Mouse (Mus musculus) embryonic fibroblast, embryonic 13.5 days (primary cell): ENCODE results near the gene Smoc1. TPM values are rescaled to one million over a fixed set of nuclear protein-coding genes. Genes with fewer than 3 reads are reported as not detected.

Experiments
- H3K27ac ChIP-seq: 2 replicates; pipeline ENCODE4 v1.5.1; 2012; ENCODE audit warnings: low read length, control low read depth, inconsistent platforms; ENCODE audit not compliant: insufficient read depth
- H3K4me1 ChIP-seq: 2 replicates; pipeline ENCODE4 v1.6.1; 2011; ENCODE audit warnings: low read length; ENCODE audit not compliant: control insufficient read depth, insufficient read depth
- H3K4me3 ChIP-seq: 2 replicates; pipeline ENCODE4 v1.5.1; 2011; ENCODE audit warnings: mild to moderate bottlenecking, control low read depth, low read length; ENCODE audit not compliant: insufficient read depth
- CTCF ChIP-seq: IDR thresholded peaks from 2 replicates; pipeline ENCODE4 v1.5.1; 2011; ENCODE audit warnings: mild to moderate bottlenecking, control low read depth, low read length, moderate library complexity, borderline replicate concordance; ENCODE audit not compliant: insufficient read depth
- POLR2A ChIP-seq: IDR thresholded peaks from 2 replicates; pipeline ENCODE4 v1.6.1; 2011; ENCODE audit warnings: low read depth, mild to moderate bottlenecking, control low read depth, low read length, moderate library complexity
- polyA plus RNA-seq: library from polyadenylated mRNA; stranded (reverse); fragments of >200 nt; gene quantifications from 2 replicates; pipeline ENCODE4 v1.2.4, GENCODE M21; 2011; ENCODE audit warnings: low read depth; ENCODE audit not compliant: missing spikeins, insufficient read length

Smoc1 gene
- polyA plus RNA-seq, 1 experiment, result 18.0 TPM

DNA sequence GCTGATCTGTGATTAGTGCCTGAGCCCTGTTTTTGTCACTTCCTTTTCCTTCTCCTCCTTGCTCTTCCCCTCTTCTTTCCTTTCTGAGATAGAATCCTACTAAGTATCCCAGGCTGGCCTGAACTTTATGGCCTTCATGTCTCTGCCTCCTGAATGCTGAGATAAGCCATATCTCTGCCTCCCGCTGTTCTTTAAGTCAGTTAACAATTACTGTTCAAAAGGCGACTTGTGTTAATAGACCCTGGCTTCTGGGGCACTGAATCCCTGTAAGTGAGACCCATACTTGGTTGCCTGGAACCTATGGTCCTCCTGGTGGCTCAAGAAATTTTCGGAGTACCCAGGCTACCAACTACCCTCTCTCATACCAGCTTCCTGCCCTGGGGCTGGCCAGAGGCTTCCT, 48.3 kb downstream of the Smoc1 start:
- TF ChIP-seq CTCF (no peak), POLR2A (no peak)
- Histone ChIP-seq H3K4me1 (no peaks in the 10 kb centered on the region), H3K27ac (no peak overlapping the region), H3K4me3 (no peak overlapping the region)

DNA sequence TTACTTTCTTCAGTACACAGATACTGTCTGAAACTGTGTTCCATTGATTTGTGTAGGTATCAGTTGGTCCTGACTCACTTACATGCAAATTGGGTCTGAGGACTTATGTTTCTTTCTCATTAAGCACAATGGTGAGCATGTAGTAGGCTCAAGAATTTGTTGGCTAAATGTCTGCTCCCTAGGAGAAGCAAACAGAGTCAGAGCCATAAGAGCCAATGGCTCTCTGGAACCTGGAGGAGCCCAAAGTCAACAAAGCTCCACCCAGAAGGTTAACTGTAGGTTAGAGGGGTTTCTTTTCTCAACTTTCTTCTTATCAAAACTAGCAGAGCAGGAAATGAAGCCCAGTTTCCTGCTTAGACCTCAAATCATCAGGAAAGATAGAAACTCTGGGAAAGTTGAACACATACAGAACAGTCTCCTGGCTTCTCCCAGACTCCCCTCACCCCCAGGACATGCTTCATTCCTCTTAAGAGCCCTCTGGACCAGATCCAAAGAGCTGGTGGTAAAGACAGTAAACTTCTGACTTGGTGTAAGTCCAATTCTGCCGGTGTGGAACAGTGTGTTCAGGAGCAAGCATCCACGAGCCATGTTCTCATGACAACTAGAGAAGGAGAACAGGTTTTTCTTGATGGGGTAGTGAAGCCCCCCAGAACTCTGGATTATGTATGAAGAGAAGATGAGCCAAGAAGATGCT, 51.5 kb downstream of the Smoc1 start:
- no peak for TF ChIP-seq CTCF
- TF ChIP-seq POLR2A, result no peak
- Histone ChIP-seq H3K27ac (no peak overlapping the region), H3K4me1 (no peaks in the 10 kb centered on the region), H3K4me3 (no peak overlapping the region)

DNA sequence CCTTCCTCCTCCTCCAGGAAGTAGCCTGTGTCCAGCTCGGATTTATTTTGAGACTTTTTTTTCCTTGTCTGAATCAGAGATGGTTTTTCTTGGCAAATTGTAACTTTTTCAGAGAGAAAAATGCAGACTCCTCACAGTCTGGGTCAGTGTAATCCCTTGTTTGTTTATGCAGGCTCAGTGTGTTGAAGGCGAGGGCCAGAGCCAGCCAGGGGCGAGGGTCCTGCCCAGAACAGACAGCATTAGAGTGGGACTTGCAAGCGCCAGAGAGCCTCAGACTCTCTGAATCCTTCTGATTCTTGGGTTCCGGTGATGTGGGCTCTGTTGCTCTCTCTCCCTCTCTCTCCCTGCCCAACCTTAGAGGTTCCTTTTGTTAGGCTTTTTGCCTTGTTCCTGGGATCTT, 53.7 kb downstream of the Smoc1 start:
- no peak for TF ChIP-seq CTCF
- TF ChIP-seq POLR2A, result no peak
- no peak overlapping the region for H3K4me3 ChIP-seq
- H3K4me1 ChIP-seq, result no peaks in the 10 kb centered on the region
- H3K27ac ChIP-seq, result no peak overlapping the region

DNA sequence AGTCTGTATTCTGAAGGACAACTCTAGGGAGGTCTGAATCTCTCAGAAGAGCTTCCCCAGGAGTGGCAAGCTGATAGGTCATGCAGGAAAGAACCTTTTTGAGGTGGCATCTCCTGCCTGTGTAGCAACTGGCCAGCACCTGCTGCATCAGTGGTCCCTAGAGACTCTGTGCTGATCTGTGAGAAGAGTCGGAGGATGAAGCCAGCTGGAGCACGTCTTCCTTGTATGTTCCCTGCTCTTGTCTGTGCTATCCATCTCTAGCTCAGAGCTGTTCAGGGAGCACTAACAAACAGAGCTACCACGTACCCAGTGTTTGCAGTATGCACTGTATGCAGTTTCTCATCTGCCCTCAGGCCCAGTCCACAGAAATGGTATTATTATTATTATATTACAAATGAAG, 54.4 kb downstream of the Smoc1 start:
- H3K27ac ChIP-seq, result no peak overlapping the region

DNA sequence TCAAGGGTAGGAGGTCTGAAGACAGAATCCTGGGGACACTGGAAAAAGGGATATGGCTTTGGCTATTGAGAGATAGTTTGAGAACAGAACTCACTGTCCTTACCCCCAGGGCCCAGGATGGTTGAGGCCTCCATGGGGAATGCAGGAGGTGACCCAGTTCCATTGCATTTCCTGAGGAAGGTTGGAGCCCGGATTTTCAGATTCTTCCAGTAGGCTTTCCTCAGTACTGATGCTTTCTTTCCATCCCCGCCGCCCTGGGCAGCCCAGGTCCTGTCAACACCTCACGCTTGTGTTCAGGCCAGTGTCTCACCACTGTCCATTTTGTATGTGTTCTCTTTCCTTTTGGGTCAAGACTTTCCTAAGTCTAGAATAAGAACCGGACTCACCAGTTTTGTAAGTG, 56.5 kb downstream of the Smoc1 start:
- no peak overlapping the region for H3K27ac ChIP-seq
- TF ChIP-seq CTCF, result no peak
- no peak for TF ChIP-seq POLR2A
- H3K4me3 ChIP-seq, result no peak overlapping the region
- no peaks in the 10 kb centered on the region for H3K4me1 ChIP-seq

More for the DNA sequence above, 54.4 kb downstream of the Smoc1 start:
- H3K4me3 ChIP-seq, result no peak overlapping the region
- H3K4me1 ChIP-seq, result no peaks in the 10 kb centered on the region
- no peak for TF ChIP-seq POLR2A
- no peak for TF ChIP-seq CTCF

DNA sequence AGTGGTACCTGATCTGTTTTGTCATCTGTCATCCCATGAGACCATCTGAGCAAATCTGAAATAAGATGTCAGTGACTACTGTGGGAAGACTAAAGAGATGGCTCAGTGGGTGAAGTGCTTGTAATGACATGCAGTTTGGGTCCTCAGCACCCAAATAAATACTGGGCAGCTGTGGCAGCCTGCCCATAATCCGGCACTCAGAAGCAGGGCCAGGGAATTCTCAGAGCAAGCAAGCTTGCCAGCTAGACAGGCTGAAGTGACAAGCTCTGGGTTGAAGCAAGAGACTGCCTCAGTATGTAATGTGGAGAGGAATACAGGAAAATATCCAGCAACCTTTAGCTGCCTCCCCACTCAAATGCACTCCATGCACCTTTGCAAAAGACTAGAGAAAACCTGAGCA, 58.6 kb downstream of the Smoc1 start:
- H3K4me1 ChIP-seq, result no peaks in the 10 kb centered on the region
- H3K27ac ChIP-seq, result no peak overlapping the region
- no peak overlapping the region for H3K4me3 ChIP-seq
- TF ChIP-seq POLR2A, result no peak
- no peak for TF ChIP-seq CTCF

DNA sequence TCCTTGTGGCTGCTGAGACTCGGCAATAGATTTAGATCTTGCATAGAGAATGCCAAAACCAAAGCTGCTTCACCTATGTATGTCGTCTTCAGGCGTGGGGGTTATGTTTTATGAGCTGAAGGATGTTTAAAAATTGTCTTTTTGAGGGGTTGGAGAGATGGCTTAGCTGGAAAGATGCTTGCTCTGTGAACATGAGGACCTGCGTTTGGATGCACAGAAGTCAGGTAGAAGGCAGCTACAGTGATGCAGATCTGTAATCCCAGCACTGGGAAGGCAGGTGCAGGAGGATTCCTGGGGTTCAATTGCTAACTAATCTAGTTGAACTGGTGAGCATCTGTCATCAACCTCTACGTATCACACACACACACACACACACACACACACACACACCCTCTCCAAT, 61.5 kb downstream of the Smoc1 start:
- H3K27ac ChIP-seq, result no peak overlapping the region
- no peak overlapping the region for H3K4me3 ChIP-seq
- TF ChIP-seq POLR2A (no peak), CTCF (no peak)
- no peaks in the 10 kb centered on the region for H3K4me1 ChIP-seq

DNA sequence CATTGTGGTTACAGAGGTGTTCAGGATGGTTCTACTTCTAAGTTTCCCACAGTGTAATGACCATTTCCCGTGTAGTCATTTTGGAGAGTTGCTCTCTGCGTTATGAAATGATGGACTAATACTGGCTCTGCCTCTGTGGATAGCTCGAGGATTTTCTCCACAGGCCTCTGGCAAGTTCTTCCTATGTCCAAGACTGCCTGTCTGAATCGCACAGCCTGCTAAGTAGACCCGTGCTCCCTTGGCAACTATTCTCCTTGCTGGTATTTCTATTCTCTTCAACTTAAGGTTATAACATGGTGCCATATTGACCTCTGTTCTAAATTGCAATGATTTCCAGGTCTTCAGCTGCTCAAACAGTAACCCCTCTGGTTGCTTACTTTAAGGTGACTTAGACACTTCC, 65.0 kb downstream of the Smoc1 start:
- no peak for TF ChIP-seq CTCF
- no peak for TF ChIP-seq POLR2A
- no peak overlapping the region for H3K4me3 ChIP-seq

DNA sequence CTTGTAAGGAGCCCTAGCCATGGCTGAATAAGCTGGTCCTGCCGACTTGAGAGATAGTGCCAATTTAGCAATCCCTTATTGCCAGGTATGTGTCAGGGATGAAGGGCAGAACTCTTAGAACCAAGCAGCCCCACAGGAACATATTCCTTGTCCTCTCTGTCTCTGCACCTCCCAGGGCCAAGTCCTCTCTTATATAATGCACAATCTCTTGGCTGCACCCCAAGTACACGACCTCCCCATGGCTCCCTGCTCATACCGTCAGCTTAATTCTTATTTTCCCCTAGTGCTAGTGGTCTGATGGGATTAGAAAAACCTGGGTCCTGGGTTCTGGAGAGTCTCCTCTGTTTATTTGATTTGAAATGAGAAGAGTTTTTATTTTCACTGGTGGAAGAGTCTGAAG, 66.0 kb downstream of the Smoc1 start:
- no peak overlapping the region for H3K27ac ChIP-seq
- no peak overlapping the region for H3K4me3 ChIP-seq
- TF ChIP-seq CTCF (no peak), POLR2A (no peak)
- no peaks in the 10 kb centered on the region for H3K4me1 ChIP-seq

More for the DNA sequence above, 65.0 kb downstream of the Smoc1 start:
- Histone ChIP-seq H3K4me1 (no peaks in the 10 kb centered on the region), H3K27ac (no peak overlapping the region)

DNA sequence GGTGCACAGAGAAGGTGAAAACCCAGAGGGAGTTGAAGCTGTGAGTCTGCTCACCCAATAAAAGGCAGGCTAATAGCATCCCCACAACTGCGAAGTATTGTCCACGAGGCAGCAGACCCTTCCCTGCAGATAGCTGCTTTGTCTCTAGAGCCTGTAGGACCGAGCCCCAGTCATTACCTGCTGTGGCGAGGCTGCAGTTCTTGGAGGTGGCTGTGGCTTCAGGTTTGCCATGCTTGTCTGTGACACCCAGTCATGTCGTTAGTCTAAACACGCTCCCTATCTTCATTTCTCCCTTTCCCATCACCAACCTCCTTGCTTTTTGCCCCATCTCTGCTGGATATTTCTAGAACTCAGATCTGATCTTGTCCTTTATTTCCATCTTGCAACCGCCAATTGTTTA, 66.6 kb downstream of the Smoc1 start:
- Histone ChIP-seq H3K27ac (no peak overlapping the region), H3K4me1 (no peaks in the 10 kb centered on the region), H3K4me3 (no peak overlapping the region)
- TF ChIP-seq CTCF (no peak), POLR2A (no peak)
